Mouse (Mus musculus) heart, embryonic 13.5 days (tissue): ENCODE measurements at regions not wholly inside any gene's neighbourhood (a gene's known extent, or its start where the extent isn't known, plus 50 kb on each side); places are given as distances from the start of the nearest gene placed in this dataset.
A peak's percentile ranks its signal among the peaks of the same experiment; 100 is the strongest.

Experiments used
- ATAC-seq: fragments of 200-750 bp; cut with Nextera tagmentation; 2 replicates; pipeline ENCODE4 v1.8.0; 2017; ENCODE audit warnings: moderate TSS enrichment; ENCODE audit not compliant: insufficient number of reproducible peaks, low FRiP score, low TSS enrichment; ENCODE audit errors: extremely low read depth
- H3K27ac ChIP-seq: fragments of 300-500 bp; sonication (generic); replicated peaks from 2 replicates; pipeline ENCODE4 v1.5.1; 2015; ENCODE audit warnings: moderate library complexity, mild to moderate bottlenecking, inconsistent platforms
- H3K27me3 ChIP-seq: fragments of 300-500 bp; sonication (generic); replicated peaks from 2 replicates; pipeline ENCODE4 v1.6.1; 2015; ENCODE audit warnings: mild to moderate bottlenecking, inconsistent platforms
- H3K36me3 ChIP-seq: fragments of 300-500 bp; sonication (generic); 2 replicates; pipeline ENCODE4 v1.6.1; 2015; ENCODE audit warnings: mild to moderate bottlenecking, inconsistent platforms
- H3K4me1 ChIP-seq: fragments of 300-500 bp; sonication (generic); 2 replicates; pipeline ENCODE4 v1.6.1; 2015; ENCODE audit warnings: inconsistent platforms
- H3K4me2 ChIP-seq: fragments of 300-500 bp; sonication (generic); 2 replicates; pipeline ENCODE4 v1.6.1; 2015; ENCODE audit warnings: inconsistent platforms, mild to moderate bottlenecking, moderate library complexity
- H3K4me3 ChIP-seq: fragments of 300-500 bp; sonication (generic); 2 replicates; pipeline ENCODE4 v1.5.1; 2015; ENCODE audit warnings: moderate library complexity, mild to moderate bottlenecking, inconsistent platforms
- H3K9ac ChIP-seq: fragments of 300-500 bp; sonication (generic); 2 replicates; pipeline ENCODE4 v1.6.1; 2015; ENCODE audit warnings: inconsistent platforms, mild to moderate bottlenecking, moderate library complexity
- H3K9me3 ChIP-seq: fragments of 300-500 bp; sonication (generic); 2 replicates; pipeline ENCODE4 v1.6.1; 2016; ENCODE audit warnings: inconsistent platforms
- WGBS: fragments of 180-500 bp; shearing (Covaris S2); methylation state at CpG from one replicate; pipeline ENCODE4 v1.1.7; 2015; ENCODE audit warnings: mixed read lengths; 5-methylcytosine and 5-hydroxymethylcytosine counted together

- Histone ChIP-seq H3K9me3 (no peaks in the 10 kb centered on the region), H3K4me2 (no peak overlapping the region), H3K27ac (peak overlapping the region; percentile 26; the same call in 1 of the 2 replicates), H3K27me3 (no peaks in the 10 kb centered on the region), H3K4me1 (peaks cover 5% of the 10 kb centered on the region), H3K36me3 (no peaks in the 10 kb centered on the region), H3K9ac (no peak overlapping the region), H3K4me3 (no peak overlapping the region)
- no peak for ATAC-seq
- WGBS: 14% methylated on average over 4 of the region's 5 CpGs
Observed at GRCm38 (mm10) chr3:103429227-103429788, 145.7 kb upstream of the Syt6 start.

GRCm38 (mm10) chr3:103430131-103430530 is 144.9 kb upstream of the Syt6 start:
- Histone ChIP-seq H3K27ac (no peak overlapping the region), H3K27me3 (no peaks in the 10 kb centered on the region), H3K9ac (no peak overlapping the region), H3K4me3 (no peak overlapping the region), H3K4me2 (no peak overlapping the region), H3K9me3 (no peaks in the 10 kb centered on the region), H3K4me1 (peaks cover 9% of the 10 kb centered on the region), H3K36me3 (no peaks in the 10 kb centered on the region)
- no peak for ATAC-seq
- WGBS: 52% methylated on average over 4 of the region's 4 CpGs

GRCm38 (mm10) chr3:103432254-103432653 is 142.8 kb upstream of the Syt6 start:
- Histone ChIP-seq H3K4me2 (no peak overlapping the region), H3K9me3 (no peaks in the 10 kb centered on the region), H3K4me1 (peaks cover 9% of the 10 kb centered on the region), H3K36me3 (no peaks in the 10 kb centered on the region), H3K4me3 (no peak overlapping the region), H3K27ac (no peak overlapping the region), H3K27me3 (no peaks in the 10 kb centered on the region), H3K9ac (no peak overlapping the region)
- ATAC-seq: no peak
- WGBS: 32% methylated on average over 5 of the region's 5 CpGs

GRCm38 (mm10) chr3:103436902-103437603 is 138.0 kb upstream of the Syt6 start:
- peaks cover 13% of the 10 kb centered on the region for H3K4me1 ChIP-seq
- ATAC-seq: no peak
- no peak overlapping the region for H3K4me3 ChIP-seq
- H3K27me3 ChIP-seq: no peaks in the 10 kb centered on the region
- no peak overlapping the region for H3K4me2 ChIP-seq
- whole genome bisulfite sequencing: 73% methylated on average over 9 of the region's 9 CpGs
- no peaks in the 10 kb centered on the region for H3K36me3 ChIP-seq
- no peak overlapping the region for H3K9ac ChIP-seq
- no peaks in the 10 kb centered on the region for H3K9me3 ChIP-seq
- H3K27ac ChIP-seq: no peak overlapping the region

GRCm38 (mm10) chr3:103438791-103439354 is 136.2 kb upstream of the Syt6 start:
- no peaks in the 10 kb centered on the region for H3K36me3 ChIP-seq
- no peak for ATAC-seq
- H3K27me3 ChIP-seq: no peaks in the 10 kb centered on the region
- no peak overlapping the region for H3K27ac ChIP-seq
- H3K9ac ChIP-seq: no peak overlapping the region
- no peak overlapping the region for H3K4me3 ChIP-seq
- no peak overlapping the region for H3K4me2 ChIP-seq
- H3K9me3 ChIP-seq: no peaks in the 10 kb centered on the region
- WGBS: 44% methylated on average over 12 of the region's 12 CpGs
- H3K4me1 ChIP-seq: peaks cover 21% of the 10 kb centered on the region

GRCm38 (mm10) chr3:103443247-103443646 is 131.8 kb upstream of the Syt6 start:
- H3K4me2 ChIP-seq: no peak overlapping the region
- H3K4me3 ChIP-seq: no peak overlapping the region
- no peak overlapping the region for H3K27ac ChIP-seq
- 77% methylated on average over 6 of the region's 6 CpGs for WGBS
- no peak for ATAC-seq
- no peaks in the 10 kb centered on the region for H3K36me3 ChIP-seq
- H3K9me3 ChIP-seq: no peaks in the 10 kb centered on the region
- H3K4me1 ChIP-seq: peaks cover 13% of the 10 kb centered on the region
- H3K9ac ChIP-seq: no peak overlapping the region
- no peaks in the 10 kb centered on the region for H3K27me3 ChIP-seq

GRCm38 (mm10) chr3:103445852-103446251 is 129.2 kb upstream of the Syt6 start:
- Histone ChIP-seq H3K27me3 (no peaks in the 10 kb centered on the region), H3K27ac (no peak overlapping the region), H3K9me3 (no peaks in the 10 kb centered on the region), H3K4me3 (no peak overlapping the region), H3K9ac (no peak overlapping the region), H3K36me3 (no peaks in the 10 kb centered on the region), H3K4me2 (no peak overlapping the region), H3K4me1 (peaks cover 13% of the 10 kb centered on the region)
- no peak for ATAC-seq
- 76% methylated on average over 8 of the region's 8 CpGs for WGBS

GRCm38 (mm10) chr3:103449851-103450250 is 125.2 kb upstream of the Syt6 start:
- no peak for ATAC-seq
- Histone ChIP-seq H3K36me3 (no peaks in the 10 kb centered on the region), H3K9ac (no peak overlapping the region), H3K9me3 (no peaks in the 10 kb centered on the region), H3K4me2 (no peak overlapping the region), H3K4me3 (no peak overlapping the region), H3K27me3 (no peaks in the 10 kb centered on the region), H3K27ac (no peak overlapping the region), H3K4me1 (no peaks in the 10 kb centered on the region)
- 64% methylated on average over 7 of the region's 7 CpGs for WGBS

- no peak overlapping the region for H3K9ac ChIP-seq
- no peak for ATAC-seq
- no peaks in the 10 kb centered on the region for H3K36me3 ChIP-seq
- H3K4me1 ChIP-seq: no peaks in the 10 kb centered on the region
- no peak overlapping the region for H3K4me3 ChIP-seq
- H3K27me3 ChIP-seq: no peaks in the 10 kb centered on the region
- H3K27ac ChIP-seq: no peak overlapping the region
- 64% methylated on average over 3 of the region's 3 CpGs for WGBS
- H3K9me3 ChIP-seq: no peaks in the 10 kb centered on the region
- no peak overlapping the region for H3K4me2 ChIP-seq
Observed at GRCm38 (mm10) chr3:103451971-103452370, 123.1 kb upstream of the Syt6 start.

GRCm38 (mm10) chr3:103463760-103464159 is 111.3 kb upstream of the Syt6 start:
- no peak overlapping the region for H3K27ac ChIP-seq
- no peak overlapping the region for H3K4me3 ChIP-seq
- H3K4me1 ChIP-seq: peaks cover 4% of the 10 kb centered on the region
- no peak overlapping the region for H3K4me2 ChIP-seq
- H3K27me3 ChIP-seq: no peaks in the 10 kb centered on the region
- H3K9ac ChIP-seq: no peak overlapping the region
- 46% methylated on average over 4 of the region's 4 CpGs for WGBS
- ATAC-seq: no peak
- H3K36me3 ChIP-seq: no peaks in the 10 kb centered on the region
- no peaks in the 10 kb centered on the region for H3K9me3 ChIP-seq

- Histone ChIP-seq H3K4me1 (peaks cover 4% of the 10 kb centered on the region), H3K4me2 (no peak overlapping the region), H3K9ac (no peak overlapping the region), H3K4me3 (no peak overlapping the region), H3K27me3 (no peaks in the 10 kb centered on the region), H3K36me3 (no peaks in the 10 kb centered on the region), H3K27ac (no peak overlapping the region), H3K9me3 (no peaks in the 10 kb centered on the region)
- ATAC-seq: no peak
- 56% methylated on average over 5 of the region's 5 CpGs for WGBS
Observed at GRCm38 (mm10) chr3:103464181-103464580, 110.8 kb upstream of the Syt6 start.

- H3K9me3 ChIP-seq: no peaks in the 10 kb centered on the region
Observed at GRCm38 (mm10) chr3:103464729-103465128, 110.3 kb upstream of the Syt6 start.

More at GRCm38 (mm10) chr3:103464729-103465128, 110.3 kb upstream of the Syt6 start:
- Histone ChIP-seq H3K27ac (no peak overlapping the region), H3K27me3 (no peaks in the 10 kb centered on the region), H3K4me2 (no peak overlapping the region), H3K4me3 (no peak overlapping the region), H3K4me1 (peaks cover 4% of the 10 kb centered on the region), H3K9ac (no peak overlapping the region), H3K36me3 (no peaks in the 10 kb centered on the region)
- 40% methylated on average over 4 of the region's 4 CpGs for WGBS
- ATAC-seq: no peak
